Mouse (Mus musculus): Measurements from ENCODE around the gene Fgfr4.

The Fgfr4 gene

DNA sequence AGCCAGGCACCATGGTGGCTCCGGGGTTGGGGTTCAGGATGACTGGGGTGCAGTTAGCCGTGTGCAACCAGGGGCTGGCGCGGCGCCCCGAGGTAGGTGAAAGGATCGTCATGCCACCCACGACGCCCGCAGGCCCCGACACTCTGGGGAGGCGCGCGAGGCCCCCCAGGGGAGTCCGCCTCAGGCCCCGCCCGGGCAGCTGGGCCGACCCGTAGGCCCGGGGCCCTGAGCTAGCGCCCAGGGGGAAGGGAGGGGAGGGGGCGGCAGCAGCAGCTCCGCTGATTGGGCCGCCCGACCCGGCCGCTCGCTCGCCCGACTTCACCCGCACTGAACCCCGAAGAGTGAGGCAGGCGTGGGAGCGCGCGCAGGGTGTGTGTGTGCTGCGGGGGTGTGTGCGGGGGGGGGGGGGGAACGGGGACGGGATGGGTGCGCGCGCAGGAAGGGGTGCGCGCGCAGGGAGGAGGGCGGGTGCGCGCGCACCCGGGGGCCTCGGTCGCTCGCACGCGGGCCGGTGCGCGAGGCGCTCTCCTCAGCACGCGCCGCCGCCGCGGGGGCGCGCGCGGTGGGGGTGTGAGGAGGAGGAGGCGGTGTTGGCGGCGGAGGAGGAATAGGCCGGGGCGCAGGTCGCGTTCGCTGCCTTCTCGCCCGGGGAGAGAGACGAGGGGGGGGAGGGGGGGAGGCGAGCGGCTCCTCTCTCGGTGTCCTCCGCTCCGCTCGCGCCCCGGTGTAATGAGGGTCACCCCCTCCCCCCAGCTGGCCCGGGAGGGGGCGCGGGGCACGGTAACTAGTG, 59.0 kb downstream of the Fgfr4 start:
- DNase-seq = peak; percentile 94

DNA sequence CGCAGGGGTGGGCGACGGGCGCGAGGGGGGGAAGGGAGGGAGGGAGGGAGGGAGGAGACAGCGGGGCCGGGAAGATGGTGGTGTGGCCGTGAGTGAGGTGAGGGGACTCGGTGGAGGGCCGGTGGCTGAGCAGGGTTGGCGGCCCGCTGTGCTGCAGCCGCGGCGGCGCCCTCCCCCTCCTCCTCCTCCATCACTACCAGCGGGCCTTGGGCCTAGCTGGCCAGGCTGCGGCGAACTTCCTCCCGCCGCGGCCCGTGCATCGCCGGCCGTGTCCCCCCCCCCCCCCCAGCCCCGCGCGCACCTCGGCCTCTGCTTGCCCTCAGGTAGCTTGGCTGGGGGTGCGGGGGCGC, 59.5 kb downstream of the Fgfr4 start:
- DNase-seq = no peak

GRCm38 (mm10) chr13:55212361-55213137, 60.1 kb downstream of the Fgfr4 start:
- peak; percentile 80 for DNase-seq

- DNase-seq = no peak
These were observed 60.8 kb downstream of the Fgfr4 start for GRCm38 (mm10) chr13:55213138-55213806.
